Mouse (Mus musculus) heart, embryonic 15.5 days (tissue): Measurements from ENCODE around the gene Chst13. TPM values are rescaled to one million over a fixed set of nuclear protein-coding genes. Genes with fewer than 3 reads are reported as not detected.

Experiments
- ATAC-seq: fragments of 200-750 bp; cut with Nextera tagmentation; replicated peaks from 2 replicates; pipeline ENCODE4 v1.8.0; 2017; ENCODE audit warnings: low read depth, moderate TSS enrichment; ENCODE audit not compliant: insufficient number of reproducible peaks, insufficient read depth, low FRiP score
- H3K27ac ChIP-seq: fragments of 300-500 bp; sonication (generic); 2 replicates; pipeline ENCODE4 v1.5.1; 2015; ENCODE audit warnings: mild to moderate bottlenecking, inconsistent platforms
- H3K27me3 ChIP-seq: fragments of 300-500 bp; sonication (generic); 2 replicates; pipeline ENCODE4 v1.6.1; 2015; ENCODE audit warnings: inconsistent platforms
- H3K36me3 ChIP-seq: fragments of 300-500 bp; sonication (generic); 2 replicates; pipeline ENCODE4 v1.6.1; 2015; ENCODE audit warnings: mild to moderate bottlenecking, inconsistent platforms
- H3K4me1 ChIP-seq: fragments of 300-500 bp; sonication (generic); replicated peaks from 2 replicates; pipeline ENCODE4 v1.6.1; 2015; ENCODE audit warnings: inconsistent platforms
- H3K4me2 ChIP-seq: fragments of 300-500 bp; sonication (generic); 2 replicates; pipeline ENCODE4 v1.6.1; 2015; ENCODE audit warnings: inconsistent platforms, mild to moderate bottlenecking, moderate library complexity
- H3K4me3 ChIP-seq: fragments of 300-500 bp; sonication (generic); 2 replicates; pipeline ENCODE4 v1.5.1; 2015; ENCODE audit warnings: mild to moderate bottlenecking, inconsistent platforms
- H3K9ac ChIP-seq: fragments of 300-500 bp; sonication (generic); 2 replicates; pipeline ENCODE4 v1.6.1; 2015; ENCODE audit warnings: mild to moderate bottlenecking, inconsistent platforms
- H3K9me3 ChIP-seq: fragments of 300-500 bp; sonication (generic); replicated peaks from 2 replicates; pipeline ENCODE4 v1.6.1; 2016; ENCODE audit warnings: inconsistent platforms
- WGBS: fragments of 180-500 bp; shearing (Covaris S2); methylation state at CpG from one replicate; pipeline ENCODE4 v1.1.7; 2015; ENCODE audit warnings: mixed read lengths; 5-methylcytosine and 5-hydroxymethylcytosine counted together
- polyA plus RNA-seq: library from polyadenylated mRNA; unstranded; fragments of >200 nt; fragmentation: Nextera tagmentation; extraction: Ambion mirVana; gene quantifications from 2 replicates; pipeline ENCODE4 v1.2.1, GENCODE M21; 2015

Chst13 gene
- polyA plus RNA-seq, 1 experiment from 2014 or later = not detected

- Histone ChIP-seq H3K36me3 (no peaks in the 10 kb centered on the region), H3K27me3 (peaks cover 5% of the 10 kb centered on the region; the same call in 1 of the 2 replicates), H3K4me2 (no peak overlapping the region), H3K9me3 (no peaks in the 10 kb centered on the region), H3K4me3 (no peak overlapping the region), H3K27ac (no peak overlapping the region), H3K4me1 (no peaks in the 10 kb centered on the region), H3K9ac (no peak overlapping the region)
- no peak for ATAC-seq
- WGBS = 63% methylated on average over 7 of the region's 7 CpGs
Observed at GRCm38 (mm10) chr6:90319475-90320191, 5.4 kb downstream of the Chst13 start.

DNA sequence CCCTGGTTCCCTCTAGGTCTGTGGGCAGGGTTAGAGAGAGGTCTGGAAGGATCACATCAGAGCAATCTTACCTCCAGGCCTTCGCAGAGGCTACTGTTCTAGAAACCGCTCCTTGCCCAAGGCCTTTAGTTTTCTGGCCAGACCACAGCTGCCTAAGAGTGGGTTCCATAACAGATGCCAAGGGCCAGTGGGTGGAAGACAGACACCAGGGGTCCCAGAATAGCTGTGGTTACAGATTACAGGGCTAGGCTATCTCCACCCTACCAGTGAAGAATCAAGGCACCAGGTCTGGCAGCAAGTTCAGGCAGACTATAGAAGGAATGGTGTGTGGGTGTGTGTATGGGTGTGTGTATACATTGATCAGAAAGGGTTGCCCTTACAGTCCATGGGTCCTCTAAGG is 6.0 kb downstream of the Chst13 start:
- H3K4me3 ChIP-seq = no peak overlapping the region
- no peak for ATAC-seq
- H3K27ac ChIP-seq = no peak overlapping the region
- no peaks in the 10 kb centered on the region for H3K4me1 ChIP-seq
- no peaks in the 10 kb centered on the region for H3K36me3 ChIP-seq
- H3K27me3 ChIP-seq = no peaks in the 10 kb centered on the region
- no peaks in the 10 kb centered on the region for H3K9me3 ChIP-seq
- no peak overlapping the region for H3K9ac ChIP-seq
- H3K4me2 ChIP-seq = no peak overlapping the region
- whole genome bisulfite sequencing = 86% methylated on average over 2 of the region's 2 CpGs

- no peak overlapping the region for H3K4me2 ChIP-seq
- H3K4me3 ChIP-seq = no peak overlapping the region
- no peak for ATAC-seq
- no peaks in the 10 kb centered on the region for H3K36me3 ChIP-seq
- no peaks in the 10 kb centered on the region for H3K4me1 ChIP-seq
- no peak overlapping the region for H3K27ac ChIP-seq
- 82% methylated on average over 2 of the region's 2 CpGs for WGBS
- H3K9me3 ChIP-seq = no peaks in the 10 kb centered on the region
- H3K9ac ChIP-seq = no peak overlapping the region
- no peaks in the 10 kb centered on the region for H3K27me3 ChIP-seq
Observed at GRCm38 (mm10) chr6:90317510-90318258, 7.3 kb downstream of the Chst13 start.

- 76% methylated on average over 5 of the region's 5 CpGs for WGBS
- Histone ChIP-seq H3K9ac (no peak overlapping the region), H3K9me3 (no peaks in the 10 kb centered on the region), H3K4me1 (no peaks in the 10 kb centered on the region), H3K4me3 (no peak overlapping the region), H3K36me3 (no peaks in the 10 kb centered on the region), H3K4me2 (no peak overlapping the region), H3K27me3 (no peaks in the 10 kb centered on the region), H3K27ac (no peak overlapping the region)
- ATAC-seq = no peak
Observed at GRCm38 (mm10) chr6:90315961-90316360, 9.0 kb downstream of the Chst13 start.

- 78% methylated on average over 87 of the region's 87 CpGs for WGBS
- ATAC-seq = no peak
- Histone ChIP-seq H3K27me3 (no peaks in the 10 kb centered on the region), H3K9ac (no peak overlapping the region), H3K27ac (no peak overlapping the region), H3K9me3 (no peaks in the 10 kb centered on the region), H3K4me2 (no peak overlapping the region), H3K4me1 (no peaks in the 10 kb centered on the region), H3K4me3 (no peak overlapping the region), H3K36me3 (no peaks in the 10 kb centered on the region)
Observed at GRCm38 (mm10) chr6:90308839-90309778, 15.9 kb downstream of the Chst13 start.

DNA sequence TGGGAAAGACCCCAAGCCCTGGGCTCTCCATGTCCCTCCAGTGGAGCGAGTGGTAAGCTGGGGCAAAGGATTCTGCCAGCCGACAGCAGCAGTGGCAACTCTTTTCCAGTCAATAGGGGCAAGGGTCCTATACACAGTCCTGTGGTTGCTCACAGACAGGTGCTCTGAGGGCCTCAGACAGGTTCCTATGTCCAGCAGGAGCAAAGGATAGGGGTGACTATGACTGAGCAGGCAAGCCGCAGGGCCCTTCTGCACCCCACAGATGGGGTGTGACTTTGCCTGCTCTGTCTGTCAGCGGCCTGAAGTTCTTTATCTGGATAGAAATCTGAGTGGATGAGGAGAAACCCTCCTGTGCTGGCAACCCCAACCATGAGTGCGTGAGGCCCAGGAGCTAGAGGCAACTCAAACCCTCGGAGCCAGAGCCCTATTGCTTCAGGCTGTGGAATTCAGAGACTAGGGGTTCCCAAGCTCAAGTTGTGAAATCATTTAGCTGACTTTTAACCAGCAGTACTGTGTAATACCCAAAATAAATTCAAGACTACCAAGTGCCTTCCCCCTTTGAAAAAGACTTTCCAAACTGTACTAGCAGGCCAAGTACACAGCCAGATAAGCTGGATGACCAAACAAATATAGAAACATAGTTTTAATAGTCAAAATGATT is 18.5 kb downstream of the Chst13 start:
- WGBS = 74% methylated on average over 6 of the region's 6 CpGs
- H3K4me1 ChIP-seq = no peaks in the 10 kb centered on the region
- no peak overlapping the region for H3K4me3 ChIP-seq
- H3K27ac ChIP-seq = no peak overlapping the region
- H3K4me2 ChIP-seq = no peak overlapping the region
- no peak overlapping the region for H3K9ac ChIP-seq
- H3K36me3 ChIP-seq = no peaks in the 10 kb centered on the region
- H3K27me3 ChIP-seq = no peaks in the 10 kb centered on the region
- ATAC-seq = no peak
- no peaks in the 10 kb centered on the region for H3K9me3 ChIP-seq

DNA sequence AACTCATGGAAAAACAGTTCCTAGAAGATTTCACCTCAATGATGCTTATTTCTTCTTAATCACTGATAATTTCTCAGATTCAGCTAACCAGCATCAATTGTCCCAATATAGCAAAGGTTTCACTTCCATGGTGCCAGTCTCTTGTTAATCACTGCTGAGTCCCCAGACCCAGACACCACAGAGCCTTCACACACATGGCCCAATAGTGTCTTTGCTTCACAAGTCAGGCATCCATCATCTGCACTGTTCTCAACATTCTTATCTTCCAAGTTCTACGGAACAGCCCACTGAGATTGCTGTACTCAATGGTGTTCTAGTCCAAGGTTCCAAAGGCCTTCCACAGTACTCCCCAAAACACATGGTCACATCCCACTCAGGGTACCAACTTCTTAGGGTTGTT is 24.1 kb downstream of the Chst13 start, which contains the start of gene BC048671:
TSS of gene BC048671 (plus strand) at position 301 of the 400 bp plus-strand sequence.
- no peaks in the 10 kb centered on the region for H3K27me3 ChIP-seq
- no peak for ATAC-seq
- WGBS = 77% methylated on average over 1 of the region's 1 CpGs
- no peak within 1 kb of the TSS for H3K9ac ChIP-seq
- H3K4me2 ChIP-seq = no peak within 1 kb of the TSS
- H3K9me3 ChIP-seq = no peaks in the 10 kb centered on the region
- no peak within 1 kb of the TSS for H3K4me3 ChIP-seq
- H3K27ac ChIP-seq = no peak within 1 kb of the TSS
- no peaks in the 10 kb centered on the region for H3K36me3 ChIP-seq
- no peaks in the 10 kb centered on the region for H3K4me1 ChIP-seq

- no peaks in the 10 kb centered on the region for H3K4me1 ChIP-seq
- H3K27me3 ChIP-seq = no peaks in the 10 kb centered on the region
- H3K9me3 ChIP-seq = no peaks in the 10 kb centered on the region
- H3K4me2 ChIP-seq = no peak overlapping the region
- no peak overlapping the region for H3K27ac ChIP-seq
- H3K36me3 ChIP-seq = no peaks in the 10 kb centered on the region
- 47% methylated on average over 12 of the region's 12 CpGs for WGBS
- no peak overlapping the region for H3K9ac ChIP-seq
- no peak for ATAC-seq
- no peak overlapping the region for H3K4me3 ChIP-seq
Observed at GRCm38 (mm10) chr6:90288265-90288664, 36.7 kb downstream of the Chst13 start.

Other genes starting within 250 kb of the Chst13 start
- not detected in 2 replicates for gene Vmn1r49, start 246.7 kb downstream of the Chst13 start, polyA plus RNA-seq
- not detected in 2 replicates for gene Vmn1r50, start 223.8 kb downstream of the Chst13 start, polyA plus RNA-seq
- not detected in 2 replicates for gene Vmn1r51, start 202.6 kb downstream of the Chst13 start, polyA plus RNA-seq
- gene Vmn1r52, start 150.4 kb downstream of the Chst13 start, polyA plus RNA-seq = not detected in 2 replicates
- gene V1ra8, start 122.4 kb downstream of the Chst13 start, polyA plus RNA-seq = not detected in 2 replicates
- not detected in 2 replicates for gene Vmn1r53, start 100.7 kb downstream of the Chst13 start, polyA plus RNA-seq
- not detected in 2 replicates for gene Vmn1r54, start 78.9 kb downstream of the Chst13 start, polyA plus RNA-seq
- gene BC048671, start 24.0 kb downstream of the Chst13 start, polyA plus RNA-seq = not detected in 2 replicates
- 0.15 TPM in 1 of 2 replicates, not detected in the other for gene Uroc1, start 8.1 kb upstream of the Chst13 start, polyA plus RNA-seq
- 5.5 and 8.1 TPM in 2 replicates for gene Zxdc, start 44.3 kb upstream of the Chst13 start, polyA plus RNA-seq
- 0.32 and 0.42 TPM in 2 replicates for gene Cfap100, start 103.6 kb upstream of the Chst13 start, polyA plus RNA-seq
- gene Klf15, start 137.4 kb upstream of the Chst13 start, polyA plus RNA-seq = 22.5 and 22.8 TPM in 2 replicates
- 1.8 and 3.6 TPM in 2 replicates for gene Aldh1l1, start 161.2 kb upstream of the Chst13 start, polyA plus RNA-seq